Mouse (Mus musculus): Measurements from ENCODE around the gene Sebox. TPM values are rescaled to one million over a fixed set of nuclear protein-coding genes. Genes with fewer than 3 reads are reported as not detected.
"Not testable (repeated sequence)": the region's sequence is repeated elsewhere in the genome, so short reads cannot be mapped to it uniquely, and the experiment has no call there.

Gene Sebox
- polyA plus RNA-seq, 1 experiment from 2014 or later, result not detected

GRCm38 (mm10) chr11:78521880-78522279 is 18.6 kb downstream of the Sebox start:
- Histone ChIP-seq H3K9ac (no peak overlapping the region), H3K4me3 (no peak overlapping the region), H3K27ac (no peak overlapping the region), H3K4me1 (replicated peaks) (peaks cover 4% of the 10 kb centered on the region; the same call in 1 of the 2 replicates), H3K36me3 (peaks cover 94% of the 10 kb centered on the region), H3K27me3 (no peaks in the 10 kb centered on the region), H3K4me2 (no peak overlapping the region), H3K9me3 (replicated peaks) (no peaks in the 10 kb centered on the region)
- no peak for ATAC-seq (replicated peaks; ENCODE audit: insufficient number of reproducible peaks, insufficient read depth, low FRiP score, low read depth)
- WGBS, result 78% methylated on average over 3 of the region's 3 CpGs

- Histone ChIP-seq H3K9me3 (replicated peaks) (no peaks in the 10 kb centered on the region), H3K4me1 (replicated peaks) (peaks cover 4% of the 10 kb centered on the region; the same call in 1 of the 2 replicates), H3K4me3 (no peak overlapping the region), H3K4me2 (no peak overlapping the region), H3K27ac (no peak overlapping the region), H3K36me3 (peaks cover 98% of the 10 kb centered on the region), H3K27me3 (no peaks in the 10 kb centered on the region), H3K9ac (no peak overlapping the region)
- WGBS, result 89% methylated on average over 1 of the region's 1 CpGs
- ATAC-seq (replicated peaks; ENCODE audit: insufficient number of reproducible peaks, insufficient read depth, low FRiP score, low read depth), result no peak
Observed at GRCm38 (mm10) chr11:78522481-78522997, 19.3 kb downstream of the Sebox start.

GRCm38 (mm10) chr11:78523241-78523955 is 20.2 kb downstream of the Sebox start:
- Histone ChIP-seq H3K4me1 (replicated peaks) (peaks cover 4% of the 10 kb centered on the region; the same call in 1 of the 2 replicates), H3K4me3 (no peak overlapping the region), H3K9me3 (replicated peaks) (no peaks in the 10 kb centered on the region), H3K36me3 (peaks cover 97% of the 10 kb centered on the region), H3K27ac (no peak overlapping the region), H3K4me2 (no peak overlapping the region), H3K27me3 (no peaks in the 10 kb centered on the region), H3K9ac (no peak overlapping the region)
- 72% methylated on average over 9 of the region's 9 CpGs for WGBS
- ATAC-seq (replicated peaks; ENCODE audit: insufficient number of reproducible peaks, insufficient read depth, low FRiP score, low read depth), result no peak

- H3K4me1 ChIP-seq (replicated peaks), result peaks cover 4% of the 10 kb centered on the region
- no peaks in the 10 kb centered on the region for H3K27me3 ChIP-seq
- H3K9me3 ChIP-seq (replicated peaks), result no peaks in the 10 kb centered on the region
- no peak overlapping the region for H3K9ac ChIP-seq
- H3K36me3 ChIP-seq, result peaks cover 96% of the 10 kb centered on the region
- H3K4me2 ChIP-seq, result no peak overlapping the region
- no peak for ATAC-seq (replicated peaks; ENCODE audit: insufficient number of reproducible peaks, insufficient read depth, low FRiP score, low read depth)
- H3K27ac ChIP-seq, result no peak overlapping the region
- no peak overlapping the region for H3K4me3 ChIP-seq
- WGBS, result 75% methylated on average over 2 of the region's 2 CpGs
Observed at GRCm38 (mm10) chr11:78524838-78525237, 21.6 kb downstream of the Sebox start.

GRCm38 (mm10) chr11:78528714-78529113 is 25.5 kb downstream of the Sebox start:
- 82% methylated on average over 9 of the region's 9 CpGs for WGBS
- H3K4me2 ChIP-seq, result no peak overlapping the region
- H3K4me1 ChIP-seq (replicated peaks), result peaks cover 13% of the 10 kb centered on the region
- no peak overlapping the region for H3K4me3 ChIP-seq
- no peaks in the 10 kb centered on the region for H3K9me3 ChIP-seq (replicated peaks)
- ATAC-seq (replicated peaks; ENCODE audit: insufficient number of reproducible peaks, insufficient read depth, low FRiP score, low read depth), result no peak
- peaks cover 60% of the 10 kb centered on the region for H3K36me3 ChIP-seq
- no peak overlapping the region for H3K27ac ChIP-seq
- no peak overlapping the region for H3K9ac ChIP-seq
- no peaks in the 10 kb centered on the region for H3K27me3 ChIP-seq

- Histone ChIP-seq H3K9ac (no peak overlapping the region), H3K4me3 (no peak overlapping the region), H3K27ac (0 out of 2 replicates have a peak overlapping the region, but pooled peaks have one; percentile 73), H3K9me3 (replicated peaks) (no peaks in the 10 kb centered on the region), H3K27me3 (no peaks in the 10 kb centered on the region), H3K4me2 (no peak overlapping the region), H3K36me3 (peaks cover 47% of the 10 kb centered on the region), H3K4me1 (replicated peaks) (peaks cover 19% of the 10 kb centered on the region)
- WGBS, result 81% methylated on average over 12 of the region's 12 CpGs
- ATAC-seq (replicated peaks; ENCODE audit: insufficient number of reproducible peaks, insufficient read depth, low FRiP score, low read depth), result no peak
Observed at GRCm38 (mm10) chr11:78530001-78530400, 26.8 kb downstream of the Sebox start.

GRCm38 (mm10) chr11:78531046-78531445 is 27.8 kb downstream of the Sebox start:
- Histone ChIP-seq H3K4me1 (replicated peaks) (peaks cover 23% of the 10 kb centered on the region), H3K9me3 (replicated peaks) (no peaks in the 10 kb centered on the region), H3K4me3 (no peak overlapping the region), H3K27ac (peak overlapping the region; percentile 73), H3K9ac (no peak overlapping the region), H3K27me3 (no peaks in the 10 kb centered on the region), H3K36me3 (peaks cover 38% of the 10 kb centered on the region), H3K4me2 (peak overlapping the region; percentile 11; the same call in 1 of the 2 replicates)
- 53% methylated on average over 6 of the region's 6 CpGs for WGBS
- no peak; the same call in 1 of the 2 replicates for ATAC-seq (replicated peaks; ENCODE audit: insufficient number of reproducible peaks, insufficient read depth, low FRiP score, low read depth)

GRCm38 (mm10) chr11:78531515-78531914 is 28.3 kb downstream of the Sebox start:
- not testable (repeated sequence) for H3K27me3 ChIP-seq; H3K9me3 ChIP-seq (replicated peaks); H3K9ac ChIP-seq; H3K4me3 ChIP-seq; H3K4me2 ChIP-seq; ATAC-seq (replicated peaks; ENCODE audit: insufficient number of reproducible peaks, insufficient read depth, low FRiP score, low read depth)
- 73% methylated on average over 10 of the region's 10 CpGs for WGBS
- Histone ChIP-seq H3K27ac (peak overlapping the region; percentile 73), H3K4me1 (replicated peaks) (peaks cover 23% of the 10 kb centered on the region), H3K36me3 (peaks cover 34% of the 10 kb centered on the region)

- Histone ChIP-seq H3K4me1 (replicated peaks) (peaks cover 34% of the 10 kb centered on the region), H3K27me3 (no peaks in the 10 kb centered on the region), H3K4me3 (peak overlapping the region; percentile 94), H3K36me3 (peaks cover 20% of the 10 kb centered on the region), H3K27ac (peak overlapping the region; percentile 97), H3K9ac (no peak overlapping the region), H3K4me2 (peak overlapping the region; percentile 72), H3K9me3 (replicated peaks) (no peaks in the 10 kb centered on the region)
- WGBS, result 80% methylated on average over 4 of the region's 4 CpGs
- ATAC-seq (replicated peaks; ENCODE audit: insufficient number of reproducible peaks, insufficient read depth, low FRiP score, low read depth), result no peak
Observed at GRCm38 (mm10) chr11:78534516-78534915, 31.3 kb downstream of the Sebox start.

GRCm38 (mm10) chr11:78535376-78536079 is 32.3 kb downstream of the Sebox start:
- ATAC-seq (replicated peaks; ENCODE audit: insufficient number of reproducible peaks, insufficient read depth, low FRiP score, low read depth), result peak; percentile 33
- under 1% methylated on average over 23 of the region's 23 CpGs for WGBS
- Histone ChIP-seq H3K4me2 (peak overlapping the region; percentile 72), H3K9me3 (replicated peaks) (no peaks in the 10 kb centered on the region), H3K27ac (peak overlapping the region; percentile 97), H3K27me3 (no peaks in the 10 kb centered on the region), H3K9ac (peak overlapping the region; percentile 88), H3K4me3 (peak overlapping the region; percentile 94), H3K4me1 (replicated peaks) (peaks cover 30% of the 10 kb centered on the region), H3K36me3 (peaks cover 23% of the 10 kb centered on the region)

- peaks cover 29% of the 10 kb centered on the region for H3K36me3 ChIP-seq
- peak; percentile 98 for ATAC-seq (replicated peaks; ENCODE audit: insufficient number of reproducible peaks, insufficient read depth, low FRiP score, low read depth)
- H3K9me3 ChIP-seq (replicated peaks), result no peaks in the 10 kb centered on the region
- WGBS, result under 1% methylated on average over 52 of the region's 52 CpGs
- H3K27ac ChIP-seq, result peak within 1 kb of the TSS; percentile 97
- peak within 1 kb of the TSS; percentile 94 for H3K4me3 ChIP-seq
- H3K4me2 ChIP-seq, result peak within 1 kb of the TSS; percentile 83
- H3K9ac ChIP-seq, result peak within 1 kb of the TSS; percentile 88
- H3K4me1 ChIP-seq (replicated peaks), result peaks cover 23% of the 10 kb centered on the region
- no peaks in the 10 kb centered on the region for H3K27me3 ChIP-seq
Observed at GRCm38 (mm10) chr11:78536080-78536689, 32.9 kb downstream of the Sebox start, which contains the start of the genes Tnfaip1 and Ift20. TSS of gene Tnfaip1 (minus strand) at chr11:78536332. TSS of gene Ift20 (plus strand) at chr11:78536361.

Measured in heart, embryonic 15.5 days (tissue).